Mouse (Mus musculus): ENCODE measurements around the gene Grn. TPM values are rescaled to one million over a fixed set of nuclear protein-coding genes. Genes with fewer than 3 reads are reported as not detected.

Grn gene
- polyA plus RNA-seq, 1 experiment from 2014 or later, result 75.8 TPM

- H3K36me3 ChIP-seq (ENCODE audit: control insufficient read depth, insufficient read depth, low read length), result peaks cover 47% of the 10 kb centered on the region
- H3K4me1 ChIP-seq (ENCODE audit: control insufficient read depth, insufficient read depth, low read length), result peaks cover 21% of the 10 kb centered on the region
- H3K4me3 ChIP-seq (ENCODE audit: low read depth, low read length), result no peak overlapping the region
- H3K4me2 ChIP-seq (ENCODE audit: low read length), result no peak overlapping the region
- no peaks in the 10 kb centered on the region for H3K9me3 ChIP-seq (replicated peaks; ENCODE audit: control insufficient read depth, low read length, poor library complexity, severe bottlenecking)
- no peak for ATAC-seq
- 83% methylated on average over 10 of the region's 10 CpGs for WGBS
- H3K27me3 ChIP-seq (ENCODE audit: control insufficient read depth, insufficient read depth, low read depth, low read length), result no peaks in the 10 kb centered on the region
- H3K27ac ChIP-seq (ENCODE audit: low read length), result no peak overlapping the region
- H3K9ac ChIP-seq (ENCODE audit: low read depth, low read length), result no peak overlapping the region
Measured at GRCm38 (mm10) chr11:102436471-102436790, 6.3 kb downstream of the Grn start.

DNA sequence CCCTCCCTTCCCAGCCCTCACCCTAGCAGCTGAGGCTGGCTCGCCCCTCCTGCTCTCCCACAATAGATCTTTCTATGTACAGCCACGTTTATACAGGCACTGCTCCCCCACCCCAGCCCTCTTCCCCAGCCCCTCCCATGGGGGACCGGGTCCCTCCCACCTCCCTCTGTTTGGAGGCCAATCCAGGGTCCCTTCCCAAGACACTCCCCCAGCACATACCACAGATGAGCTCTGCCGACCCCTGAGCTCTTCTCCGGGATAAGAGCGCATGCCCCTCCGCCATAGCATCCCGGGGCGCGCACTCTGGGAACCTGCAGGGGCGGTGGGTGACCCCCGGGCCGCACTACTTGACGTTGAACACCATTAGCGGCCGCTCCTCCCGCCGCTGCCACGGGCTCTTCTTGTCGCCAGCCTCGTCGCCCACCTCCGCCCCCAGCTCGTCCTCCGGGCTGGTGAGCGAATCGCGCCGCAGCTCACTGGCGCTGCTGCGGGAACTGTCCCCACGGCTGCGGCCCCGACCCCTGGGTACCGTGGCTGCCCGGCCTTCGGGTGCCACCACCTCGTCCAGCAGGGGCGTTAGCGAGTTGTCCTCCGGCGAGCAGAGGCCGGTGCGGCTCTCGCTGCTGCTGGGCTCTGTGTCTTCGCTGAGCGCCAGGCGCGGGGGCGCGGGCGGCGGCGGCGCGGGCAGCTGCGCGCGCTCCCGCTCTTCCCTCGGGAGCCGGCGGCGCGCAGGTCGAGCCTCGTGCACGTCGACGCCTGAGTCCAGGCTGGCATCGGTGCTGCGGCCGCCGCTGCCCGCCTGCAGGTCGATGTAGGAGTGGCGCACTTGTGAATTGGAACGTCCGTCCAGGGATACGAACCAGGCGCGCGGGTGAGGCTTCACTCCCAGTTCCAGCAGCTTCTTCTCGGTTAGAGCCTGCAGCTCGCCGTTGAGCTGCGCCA is 7.3 kb downstream of the Grn start:
- peak overlapping the region; percentile 17 for H3K27ac ChIP-seq (ENCODE audit: low read length)
- H3K9ac ChIP-seq (ENCODE audit: low read depth, low read length), result peak overlapping the region; percentile 56
- peak overlapping the region; percentile 48 for H3K4me2 ChIP-seq (ENCODE audit: low read length)
- no peaks in the 10 kb centered on the region for H3K9me3 ChIP-seq (replicated peaks; ENCODE audit: control insufficient read depth, low read length, poor library complexity, severe bottlenecking)
- H3K36me3 ChIP-seq (ENCODE audit: control insufficient read depth, insufficient read depth, low read length), result peaks cover 54% of the 10 kb centered on the region
- H3K27me3 ChIP-seq (ENCODE audit: control insufficient read depth, insufficient read depth, low read depth, low read length), result no peaks in the 10 kb centered on the region
- WGBS, result 5% methylated on average over 81 of the region's 87 CpGs
- peaks cover 17% of the 10 kb centered on the region for H3K4me1 ChIP-seq (ENCODE audit: control insufficient read depth, insufficient read depth, low read length)
- ATAC-seq, result no peak
- H3K4me3 ChIP-seq (ENCODE audit: low read depth, low read length), result peak overlapping the region; percentile 24

DNA sequence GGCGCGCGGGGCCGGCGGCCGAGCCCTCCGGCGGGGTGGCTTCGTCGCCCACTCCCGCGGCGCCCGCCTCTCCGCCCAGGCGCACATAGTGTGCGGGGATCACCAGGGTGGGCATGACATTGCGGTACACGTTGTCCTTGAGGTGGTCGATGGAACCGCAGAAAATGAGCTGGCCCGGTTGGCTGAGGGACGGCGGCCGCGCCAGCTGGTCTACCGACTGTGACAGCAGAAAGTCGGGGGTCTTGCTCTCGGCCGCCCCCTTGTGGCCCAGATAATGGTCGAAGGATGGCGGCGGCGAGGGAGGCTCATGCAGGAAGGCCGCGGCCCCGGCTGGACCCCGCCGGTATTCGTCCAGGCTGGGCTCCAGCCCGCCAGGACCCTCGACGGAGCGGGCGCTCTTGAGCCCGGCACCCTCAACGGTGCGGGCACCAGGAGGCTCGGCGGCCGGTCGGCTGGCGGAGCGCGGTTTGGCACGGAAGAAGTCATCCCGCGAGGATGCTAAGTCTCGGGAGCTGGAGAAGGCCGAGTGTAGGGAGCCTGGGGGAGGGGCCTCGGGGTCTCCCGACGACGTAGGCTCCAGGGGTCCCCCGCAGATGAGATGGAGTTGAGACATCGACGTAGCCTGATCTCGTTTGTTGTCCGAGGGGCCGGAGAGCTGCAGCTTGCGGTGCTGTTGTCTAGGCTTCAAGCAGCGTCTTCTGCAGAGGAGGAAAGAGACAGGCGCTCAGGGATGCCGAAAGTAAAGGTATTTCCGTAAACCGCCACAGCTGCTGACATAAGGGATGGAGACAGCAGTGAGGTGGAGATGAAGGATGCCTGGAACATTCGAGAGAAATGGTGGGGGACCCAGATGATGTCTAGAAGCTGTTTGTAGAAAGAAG is 8.3 kb downstream of the Grn start:
- H3K4me3 ChIP-seq (ENCODE audit: low read depth, low read length), result peak overlapping the region; percentile 24
- 11% methylated on average over 77 of the region's 77 CpGs for WGBS
- ATAC-seq, result no peak

GRCm38 (mm10) chr11:102439093-102440082 is 9.3 kb downstream of the Grn start:
- Histone ChIP-seq H3K9me3 (replicated peaks; ENCODE audit: control insufficient read depth, low read length, poor library complexity, severe bottlenecking) (no peaks in the 10 kb centered on the region), H3K4me2 (ENCODE audit: low read length) (no peak overlapping the region), H3K4me3 (ENCODE audit: low read depth, low read length) (no peak overlapping the region), H3K4me1 (ENCODE audit: control insufficient read depth, insufficient read depth, low read length) (peaks cover 23% of the 10 kb centered on the region), H3K27me3 (ENCODE audit: control insufficient read depth, insufficient read depth, low read depth, low read length) (no peaks in the 10 kb centered on the region), H3K36me3 (ENCODE audit: control insufficient read depth, insufficient read depth, low read length) (peaks cover 58% of the 10 kb centered on the region), H3K27ac (ENCODE audit: low read length) (0 out of 2 replicates have a peak overlapping the region, but pooled peaks have one; percentile 28), H3K9ac (ENCODE audit: low read depth, low read length) (no peak overlapping the region)
- no peak for ATAC-seq
- WGBS, result 74% methylated on average over 14 of the region's 14 CpGs

More for the DNA sequence above, 8.3 kb downstream of the Grn start:
- H3K4me2 ChIP-seq (ENCODE audit: low read length), result peak overlapping the region; percentile 48
- H3K4me1 ChIP-seq (ENCODE audit: control insufficient read depth, insufficient read depth, low read length), result peaks cover 17% of the 10 kb centered on the region
- no peaks in the 10 kb centered on the region for H3K27me3 ChIP-seq (ENCODE audit: control insufficient read depth, insufficient read depth, low read depth, low read length)
- H3K9ac ChIP-seq (ENCODE audit: low read depth, low read length), result peak overlapping the region; percentile 56
- 0 out of 2 replicates have a peak overlapping the region, but pooled peaks have one; percentile 28 for H3K27ac ChIP-seq (ENCODE audit: low read length)
- peaks cover 58% of the 10 kb centered on the region for H3K36me3 ChIP-seq (ENCODE audit: control insufficient read depth, insufficient read depth, low read length)
- H3K9me3 ChIP-seq (replicated peaks; ENCODE audit: control insufficient read depth, low read length, poor library complexity, severe bottlenecking), result no peaks in the 10 kb centered on the region

DNA sequence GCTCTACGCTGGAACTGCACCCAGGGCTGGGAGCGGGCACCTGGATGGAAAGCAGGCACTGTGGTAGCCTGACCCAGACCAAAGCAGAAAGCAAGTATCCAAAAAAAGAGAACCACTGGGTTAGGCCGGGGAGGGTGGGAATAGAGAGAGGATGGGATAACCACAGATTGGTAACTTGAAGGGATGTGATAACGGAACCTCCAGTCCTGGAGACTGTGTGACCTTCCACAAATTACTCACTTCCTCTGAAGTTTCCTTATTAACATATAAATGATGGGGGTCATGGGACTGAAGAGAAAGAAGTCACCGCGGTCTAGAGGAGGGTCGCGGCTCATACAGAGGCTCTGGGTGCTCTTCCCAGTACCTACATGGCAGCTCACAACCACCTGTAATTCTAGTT is 10.1 kb downstream of the Grn start:
- no peak for ATAC-seq
- Histone ChIP-seq H3K9ac (ENCODE audit: low read depth, low read length) (no peak overlapping the region), H3K4me3 (ENCODE audit: low read depth, low read length) (no peak overlapping the region), H3K36me3 (ENCODE audit: control insufficient read depth, insufficient read depth, low read length) (peaks cover 52% of the 10 kb centered on the region), H3K4me2 (ENCODE audit: low read length) (no peak overlapping the region), H3K9me3 (replicated peaks; ENCODE audit: control insufficient read depth, low read length, poor library complexity, severe bottlenecking) (no peaks in the 10 kb centered on the region), H3K27ac (ENCODE audit: low read length) (no peak overlapping the region), H3K27me3 (ENCODE audit: control insufficient read depth, insufficient read depth, low read depth, low read length) (no peaks in the 10 kb centered on the region), H3K4me1 (ENCODE audit: control insufficient read depth, insufficient read depth, low read length) (peaks cover 32% of the 10 kb centered on the region)
- WGBS, result 86% methylated on average over 8 of the region's 8 CpGs

- Histone ChIP-seq H3K4me1 (ENCODE audit: control insufficient read depth, insufficient read depth, low read length) (peaks cover 41% of the 10 kb centered on the region), H3K9ac (ENCODE audit: low read depth, low read length) (no peak overlapping the region), H3K36me3 (ENCODE audit: control insufficient read depth, insufficient read depth, low read length) (peaks cover 44% of the 10 kb centered on the region), H3K4me2 (ENCODE audit: low read length) (no peak overlapping the region), H3K27ac (ENCODE audit: low read length) (no peak overlapping the region), H3K4me3 (ENCODE audit: low read depth, low read length) (no peak overlapping the region), H3K9me3 (replicated peaks; ENCODE audit: control insufficient read depth, low read length, poor library complexity, severe bottlenecking) (no peaks in the 10 kb centered on the region), H3K27me3 (ENCODE audit: control insufficient read depth, insufficient read depth, low read depth, low read length) (no peaks in the 10 kb centered on the region)
- 83% methylated on average over 3 of the region's 3 CpGs for WGBS
- ATAC-seq, result no peak
Measured at GRCm38 (mm10) chr11:102441434-102441833, 11.3 kb downstream of the Grn start.

- H3K4me1 ChIP-seq (ENCODE audit: control insufficient read depth, insufficient read depth, low read length), result peaks cover 40% of the 10 kb centered on the region
- no peak for ATAC-seq
- 90% methylated on average over 6 of the region's 6 CpGs for WGBS
- H3K4me3 ChIP-seq (ENCODE audit: low read depth, low read length), result no peak overlapping the region
- no peak overlapping the region for H3K9ac ChIP-seq (ENCODE audit: low read depth, low read length)
- H3K4me2 ChIP-seq (ENCODE audit: low read length), result no peak overlapping the region
- no peak overlapping the region for H3K27ac ChIP-seq (ENCODE audit: low read length)
- no peaks in the 10 kb centered on the region for H3K9me3 ChIP-seq (replicated peaks; ENCODE audit: control insufficient read depth, low read length, poor library complexity, severe bottlenecking)
- H3K36me3 ChIP-seq (ENCODE audit: control insufficient read depth, insufficient read depth, low read length), result peaks cover 43% of the 10 kb centered on the region
- H3K27me3 ChIP-seq (ENCODE audit: control insufficient read depth, insufficient read depth, low read depth, low read length), result no peaks in the 10 kb centered on the region
Measured at GRCm38 (mm10) chr11:102442089-102442488, 12.0 kb downstream of the Grn start.

DNA sequence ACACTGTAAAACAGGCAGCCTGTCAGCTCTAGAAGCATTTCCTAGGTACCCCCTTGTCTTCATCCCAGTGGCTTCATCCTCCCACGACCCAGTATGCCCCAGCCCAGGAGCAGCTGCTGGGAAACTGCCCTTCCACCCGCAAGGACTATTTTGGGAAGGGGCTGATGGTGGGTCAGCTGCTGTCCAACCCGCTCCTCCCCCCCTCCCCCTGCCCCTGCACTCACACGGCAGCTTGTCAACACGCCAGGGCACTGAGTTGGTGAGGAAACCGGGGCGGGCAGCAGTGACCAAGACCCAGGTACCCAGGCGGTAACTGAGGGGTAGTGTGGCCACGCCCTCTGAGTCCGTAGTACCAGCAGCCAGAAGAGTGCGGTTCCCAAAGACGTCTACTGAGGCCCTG is 13.6 kb downstream of the Grn start:
- no peak for ATAC-seq

More for the DNA sequence above, 13.6 kb downstream of the Grn start:
- Histone ChIP-seq H3K4me3 (ENCODE audit: low read depth, low read length) (no peak overlapping the region), H3K9ac (ENCODE audit: low read depth, low read length) (no peak overlapping the region), H3K27me3 (ENCODE audit: control insufficient read depth, insufficient read depth, low read depth, low read length) (no peaks in the 10 kb centered on the region), H3K4me1 (ENCODE audit: control insufficient read depth, insufficient read depth, low read length) (peaks cover 30% of the 10 kb centered on the region), H3K27ac (ENCODE audit: low read length) (no peak overlapping the region), H3K4me2 (ENCODE audit: low read length) (no peak overlapping the region), H3K36me3 (ENCODE audit: control insufficient read depth, insufficient read depth, low read length) (peaks cover 28% of the 10 kb centered on the region), H3K9me3 (replicated peaks; ENCODE audit: control insufficient read depth, low read length, poor library complexity, severe bottlenecking) (no peaks in the 10 kb centered on the region)
- 65% methylated on average over 11 of the region's 12 CpGs for WGBS
